Mouse (Mus musculus) embryonic fibroblast, embryonic 13.5 days (primary cell): ENCODE data around the gene Camkk2.

Source experiments
- CTCF ChIP-seq: IDR thresholded peaks from 2 replicates; pipeline ENCODE4 v1.5.1; 2011; ENCODE audit warnings: mild to moderate bottlenecking, control low read depth, low read length, moderate library complexity, borderline replicate concordance; ENCODE audit not compliant: insufficient read depth
- POLR2A ChIP-seq: IDR thresholded peaks from 2 replicates; pipeline ENCODE4 v1.6.1; 2011; ENCODE audit warnings: low read depth, mild to moderate bottlenecking, control low read depth, low read length, moderate library complexity

- TF ChIP-seq POLR2A = no peak
- TF ChIP-seq CTCF = no peak
Observed at GRCm38 (mm10) chr5:122695516-122695915, 83.7 kb downstream of the Camkk2 start.
